Mouse (Mus musculus) layer of hippocampus, adult 11-12 months (tissue): ENCODE results near the gene Fbxo44.
"Not testable (repeated sequence)": the region's sequence is repeated elsewhere in the genome, so short reads cannot be mapped to it uniquely, and the experiment has no call there.

Experiments used
- DNase-seq: peaks from one replicate; pipeline ENCODE4 v3.0.0; 2022; ENCODE audit warnings: low spot score

Fbxo44 gene

GRCm38 (mm10) chr4:148130561-148131413, 29.5 kb downstream of the Fbxo44 start, which contains the start of gene Draxin:
Draxin (minus strand) TSS chr4:148130698.
- no peak for DNase-seq

GRCm38 (mm10) chr4:148130133-148130532, 30.1 kb downstream of the Fbxo44 start, which contains the start of gene Mad2l2:
Mad2l2 (plus strand) TSS chr4:148130384.
- DNase-seq, result no peak

- DNase-seq, result no peak
These were observed 31.6 kb downstream of the Fbxo44 start for GRCm38 (mm10) chr4:148128672-148129071.

GRCm38 (mm10) chr4:148128241-148128640, 32.0 kb downstream of the Fbxo44 start:
- no peak for DNase-seq

GRCm38 (mm10) chr4:148122694-148123066, 37.6 kb downstream of the Fbxo44 start:
- no peak for DNase-seq

- DNase-seq, result no peak
These were observed 38.1 kb downstream of the Fbxo44 start for GRCm38 (mm10) chr4:148121982-148122693.

- DNase-seq, result peak; percentile 60
These were observed 38.9 kb downstream of the Fbxo44 start for GRCm38 (mm10) chr4:148121362-148121761.

GRCm38 (mm10) chr4:148120555-148120954, 39.7 kb downstream of the Fbxo44 start:
- DNase-seq, result no peak

- DNase-seq, result not testable (repeated sequence)
These were observed 40.7 kb downstream of the Fbxo44 start for GRCm38 (mm10) chr4:148119578-148119977.

GRCm38 (mm10) chr4:148117392-148117791, 42.9 kb downstream of the Fbxo44 start:
- DNase-seq, result no peak

- DNase-seq, result no peak
These were observed 43.6 kb downstream of the Fbxo44 start for GRCm38 (mm10) chr4:148116657-148117056.

- no peak for DNase-seq
These were observed 44.8 kb downstream of the Fbxo44 start for GRCm38 (mm10) chr4:148115467-148115866.

GRCm38 (mm10) chr4:148114758-148115391, 45.4 kb downstream of the Fbxo44 start:
- peak; percentile 84 for DNase-seq

GRCm38 (mm10) chr4:148112519-148112918, 47.8 kb downstream of the Fbxo44 start:
- DNase-seq, result no peak

GRCm38 (mm10) chr4:148109215-148109614, 51.1 kb downstream of the Fbxo44 start:
- DNase-seq, result no peak

GRCm38 (mm10) chr4:148108565-148109100, 51.6 kb downstream of the Fbxo44 start:
- no peak for DNase-seq

- DNase-seq, result no peak
These were observed 52.5 kb downstream of the Fbxo44 start for GRCm38 (mm10) chr4:148107621-148108291.

- DNase-seq, result no peak
These were observed 56.1 kb downstream of the Fbxo44 start for GRCm38 (mm10) chr4:148104146-148104545.
